ENCODE assay signal across 13 mouse cellular contexts in the genomic region with DNA sequence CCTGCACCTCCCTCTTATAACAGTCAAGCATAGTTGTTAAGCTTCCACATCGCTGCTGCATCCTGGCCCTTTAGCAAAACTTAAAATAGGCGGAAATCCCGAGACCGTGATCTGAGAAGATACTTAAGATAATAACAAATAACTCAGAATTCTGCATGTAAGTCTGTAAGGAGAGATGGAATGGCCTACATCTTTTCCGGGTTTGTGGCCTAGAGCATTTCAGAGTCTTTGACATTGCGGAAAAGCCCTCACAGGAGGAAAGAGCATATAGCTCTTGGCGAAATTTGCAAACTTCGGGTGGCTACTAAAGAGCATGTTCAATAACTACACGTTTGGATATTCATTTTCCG. TPM values are rescaled to one million over a fixed set of nuclear protein-coding genes. Genes with fewer than 3 reads are reported as not detected.
DNase-seq lines count a peak whose midpoint lies in the region; ATAC-seq lines count a peak whose summit lies in the region.
"Had no signal": no experiment of that assay in that cellular context is flagged by ENCODE, and none has a peak within 500 bp of the region (broad histone marks: within the 10 kb centered on the region; RNA-seq: fewer than 3 reads in every experiment).

No protein-coding gene starts in this region.

- no peak for DNase-seq in heart, postnatal 4 days
- DNase-seq in embryonic facial prominence, embryonic 11.5 days (ENCODE audit: low spot score) = no peak
- DNase-seq in cerebellum, adult 8-10 months = no peak
- DNase-seq in spleen, adult 12 weeks (ENCODE audit: low spot score) = no peak
- DNase-seq: cerebellum, postnatal 36 days; lung, postnatal 10 days; thymus, adult 2 months had no signal

- no peak overlapping the region for H3K9ac ChIP-seq in heart, embryonic 16.5 days (ENCODE audit: low read length)
- H3K9ac ChIP-seq in embryonic facial prominence, embryonic 11.5 days (replicated peaks; ENCODE audit: low read length) = no peak overlapping the region; the same call in 1 of the 2 replicates
- H3K9ac ChIP-seq in forebrain, embryonic 13.5 days = peak overlapping the region; percentile 100
- no peak overlapping the region for H3K9ac ChIP-seq in limb, embryonic 15.5 days

- H3K4me3 ChIP-seq in heart, embryonic 16.5 days (ENCODE audit: low read length) = peak overlapping the region; percentile 34
- H3K4me3 ChIP-seq in embryonic facial prominence, embryonic 11.5 days (ENCODE audit: low read depth, low read length) = peak overlapping the region; percentile 25
- peak overlapping the region; percentile 78 for H3K4me3 ChIP-seq in forebrain, embryonic 13.5 days
- H3K4me3 ChIP-seq in limb, embryonic 15.5 days = peak overlapping the region; percentile 12; the same call in 1 of the 2 replicates

- H3K4me1 ChIP-seq in heart, embryonic 16.5 days (ENCODE audit: control insufficient read depth, insufficient read depth, low read length) = no peaks in the 10 kb centered on the region
- H3K4me1 ChIP-seq in embryonic facial prominence, embryonic 11.5 days (ENCODE audit: control insufficient read depth, insufficient read depth, low read length) = peaks cover 2% of the 10 kb centered on the region; the same call in 1 of the 2 replicates
- peaks cover 4% of the 10 kb centered on the region; the same call in 1 of the 2 replicates for H3K4me1 ChIP-seq in forebrain, embryonic 13.5 days
- peaks cover 8% of the 10 kb centered on the region for H3K4me1 ChIP-seq in limb, embryonic 15.5 days

- no peaks in the 10 kb centered on the region for H3K9me3 ChIP-seq in heart, embryonic 16.5 days (replicated peaks; ENCODE audit: control insufficient read depth, low read length)
- H3K9me3 ChIP-seq in embryonic facial prominence, embryonic 11.5 days (replicated peaks; ENCODE audit: control insufficient read depth, low read length) = no peaks in the 10 kb centered on the region
- no peaks in the 10 kb centered on the region for H3K9me3 ChIP-seq in forebrain, embryonic 13.5 days (replicated peaks)
- no peaks in the 10 kb centered on the region for H3K9me3 ChIP-seq in limb, embryonic 15.5 days

- H3K27me3 ChIP-seq in heart, embryonic 16.5 days (ENCODE audit: control insufficient read depth, insufficient read depth, low read length) = peaks cover 58% of the 10 kb centered on the region
- peaks cover 24% of the 10 kb centered on the region for H3K27me3 ChIP-seq in embryonic facial prominence, embryonic 11.5 days (ENCODE audit: control insufficient read depth, insufficient read depth, low read length)
- no peaks in the 10 kb centered on the region; the same call in 1 of the 2 replicates for H3K27me3 ChIP-seq in forebrain, embryonic 13.5 days
- H3K27me3 ChIP-seq in limb, embryonic 15.5 days = peaks cover 70% of the 10 kb centered on the region

- no peaks in the 10 kb centered on the region for H3K36me3 ChIP-seq in heart, embryonic 16.5 days (ENCODE audit: control insufficient read depth, insufficient read depth)
- H3K36me3 ChIP-seq in embryonic facial prominence, embryonic 11.5 days (replicated peaks; ENCODE audit: control insufficient read depth, insufficient read depth, low read depth, low read length) = no peaks in the 10 kb centered on the region
- peaks cover 12% of the 10 kb centered on the region for H3K36me3 ChIP-seq in forebrain, embryonic 13.5 days (ENCODE audit: poor library complexity, severe bottlenecking)
- H3K36me3 ChIP-seq in limb, embryonic 15.5 days = no peaks in the 10 kb centered on the region

- H3K4me2 ChIP-seq in heart, embryonic 16.5 days (ENCODE audit: low read depth, low read length) = peak overlapping the region; percentile 39; the same call in 1 of the 2 replicates
- H3K4me2 ChIP-seq in embryonic facial prominence, embryonic 11.5 days (ENCODE audit: low read depth, low read length) = peak overlapping the region; percentile 40; the same call in 1 of the 2 replicates
- H3K4me2 ChIP-seq in forebrain, embryonic 13.5 days = peak overlapping the region; percentile 69
- no peak overlapping the region for H3K4me2 ChIP-seq in limb, embryonic 15.5 days

- 3% methylated on average over 10 of the region's 10 CpGs for WGBS in heart, embryonic 16.5 days
- WGBS in embryonic facial prominence, embryonic 11.5 days = 2% methylated on average over 10 of the region's 10 CpGs
- under 1% methylated on average over 10 of the region's 10 CpGs for WGBS in forebrain, embryonic 13.5 days
- 2% methylated on average over 10 of the region's 10 CpGs for WGBS in limb, embryonic 15.5 days

- H3K27ac ChIP-seq in heart, embryonic 16.5 days (ENCODE audit: low read length) = no peak overlapping the region
- H3K27ac ChIP-seq in embryonic facial prominence, embryonic 11.5 days (replicated peaks; ENCODE audit: low read depth, low read length) = no peak overlapping the region
- peak overlapping the region; percentile 99 for H3K27ac ChIP-seq in forebrain, embryonic 13.5 days
- no peak overlapping the region for H3K27ac ChIP-seq in limb, embryonic 15.5 days

- no peak for ATAC-seq in heart, embryonic 16.5 days (replicated peaks; ENCODE audit: extremely low read depth, insufficient read depth, low FRiP score)
- no peak for ATAC-seq in embryonic facial prominence, embryonic 11.5 days (replicated peaks; ENCODE audit: insufficient number of reproducible peaks, low FRiP score, low TSS enrichment, low read depth)
- ATAC-seq in forebrain, embryonic 13.5 days = no peak
- no peak for ATAC-seq in limb, embryonic 15.5 days (ENCODE audit: insufficient number of reproducible peaks, low FRiP score, low TSS enrichment, low read depth)
- no peak for ATAC-seq in CD4-positive, CD25-positive, alpha-beta regulatory T cell, adult 4 months

RNA-seq across cellular contexts. Expression of a gene that starts 7.0 kb away (rescaled TPM):
- not detected in 2 replicates for polyA plus RNA-seq in heart, embryonic 16.5 days (2015; fragmentation: Nextera tagmentation; extraction: Ambion mirVana)
- not detected for total RNA-seq in heart, postnatal 4 days (2021)
- polyA plus RNA-seq in embryonic facial prominence, embryonic 11.5 days (2014; fragmentation: Nextera tagmentation; extraction: Ambion mirVana) = 0.10 TPM in 1 of 2 replicates, not detected in the other
- polyA plus RNA-seq in forebrain, embryonic 13.5 days (2015; fragmentation: Nextera tagmentation; extraction: Ambion mirVana) = 1.9 and 2.4 TPM in 2 replicates
- not detected in 2 replicates for polyA plus RNA-seq in limb, embryonic 15.5 days (2015; fragmentation: Nextera tagmentation; extraction: Ambion mirVana)
- not detected for polyA plus RNA-seq in CD4-positive, CD25-positive, alpha-beta regulatory T cell, adult 4 months (2017; shearing (Covaris generic))
- total RNA-seq: gastrocnemius, postnatal 14 days had no signal
- polyA plus RNA-seq: neural tube, embryonic 11.5 days had no signal

RNA-seq across cellular contexts. Expression of a gene that starts 9.6 kb away (rescaled TPM):
- 0.12 and 0.38 TPM in 2 replicates for polyA plus RNA-seq in heart, embryonic 16.5 days (2015; fragmentation: Nextera tagmentation; extraction: Ambion mirVana)
- total RNA-seq in heart, postnatal 4 days (2021) = under 1 TPM in 1 of 2 experiments, not detected in 1; 0.12 TPM
- polyA plus RNA-seq in embryonic facial prominence, embryonic 11.5 days (2014; fragmentation: Nextera tagmentation; extraction: Ambion mirVana) = 3.7 and 5.0 TPM in 2 replicates
- 76.5 and 98.6 TPM in 2 replicates for polyA plus RNA-seq in forebrain, embryonic 13.5 days (2015; fragmentation: Nextera tagmentation; extraction: Ambion mirVana)
- not detected in 2 replicates for polyA plus RNA-seq in limb, embryonic 15.5 days (2015; fragmentation: Nextera tagmentation; extraction: Ambion mirVana)
- not detected for polyA plus RNA-seq in CD4-positive, CD25-positive, alpha-beta regulatory T cell, adult 4 months (2017; shearing (Covaris generic))
- total RNA-seq: gastrocnemius, postnatal 14 days had no signal

Comparison
In these comparisons a context has a peak if more than half of its experiments do, and no peak if none do; other contexts are left out.
1. H3K4me3 ChIP-seq: peak in every context shown above with its lines; median percentile 78 in forebrain, embryonic 13.5 days; 34 in heart, embryonic 16.5 days; 25 in embryonic facial prominence, embryonic 11.5 days; 12 in limb, embryonic 15.5 days.
2. RNA of a gene that starts 9.6 kb away (polyA plus RNA-seq): 76.5 to 98.6 TPM in forebrain, embryonic 13.5 days; 3.7 to 5.0 TPM in embryonic facial prominence, embryonic 11.5 days, 0.12 to 0.38 TPM in heart, embryonic 16.5 days, not detected in CD4-positive, CD25-positive, alpha-beta regulatory T cell, adult 4 months and not detected in limb, embryonic 15.5 days; every median in the first group is over 10 times any median in the second.